Mouse (Mus musculus): Measurements from ENCODE around the gene Atg4a. TPM values are rescaled to one million over a fixed set of nuclear protein-coding genes. Genes with fewer than 3 reads are reported as not detected.

Gene Atg4a
- total RNA-seq, 1 experiment: 6.5 TPM

GRCm38 (mm10) chrX:141149705-141150104, 193.0 kb downstream of the Atg4a start:
- Histone ChIP-seq H3K27ac (ENCODE audit: insufficient read depth, low read depth, low read length, poor library complexity, severe bottlenecking) (no peak overlapping the region), H3K4me1 (ENCODE audit: control insufficient read depth in 2 of 2, insufficient read depth in 2 of 2, low read length in 2 of 2, poor library complexity in 1 of 2) (no peaks in the 10 kb centered on the region), H3K9me3 (ENCODE audit: control insufficient read depth, insufficient read depth, low read depth, low read length) (no peaks in the 10 kb centered on the region), H3K9ac (ENCODE audit: insufficient read depth, low read depth, low read length, poor library complexity, severe bottlenecking) (no peak overlapping the region), H3K4me3 (ENCODE audit: insufficient read depth in 1 of 2, low read depth in 1 of 2, low read length in 2 of 2, poor library complexity in 1 of 2, severe bottlenecking in 1 of 2) (no peak overlapping the region), H3K36me3 (ENCODE audit: control insufficient read depth, insufficient read depth, low read length, poor library complexity, severe bottlenecking) (no peaks in the 10 kb centered on the region)
- in situ Hi-C loops (cut with MboI; ENCODE audit: low sequenced_read_pairs in 2 of 2, unreplicated experiment in 2 of 2): no loop called here
- TF ChIP-seq ZC3H11A (IDR thresholded peaks at IDR 0.05; ENCODE audit: borderline replicate concordance, low read depth, low read length): no peak
- TF ChIP-seq CHD2 (IDR thresholded peaks at IDR 0.05; ENCODE audit: low read depth, low read length): no peak
- TF ChIP-seq ZNF384 (IDR thresholded peaks at IDR 0.05; ENCODE audit: low read depth, low read length): no peak
- TF ChIP-seq MAFK (IDR thresholded peaks at IDR 0.05; ENCODE audit: insufficient read depth, low read depth, low read length): no peak
- TF ChIP-seq HCFC1 (IDR thresholded peaks at IDR 0.05; ENCODE audit: borderline replicate concordance, insufficient read depth, low read length): no peak
- DNase-seq (ENCODE audit: low read depth, low spot score): no peak

GRCm38 (mm10) chrX:141150290-141150689, 193.6 kb downstream of the Atg4a start:
- TF ChIP-seq MAFK (IDR thresholded peaks at IDR 0.05; ENCODE audit: insufficient read depth, low read depth, low read length) (no peak), ZNF384 (IDR thresholded peaks at IDR 0.05; ENCODE audit: low read depth, low read length) (no peak), CHD2 (IDR thresholded peaks at IDR 0.05; ENCODE audit: low read depth, low read length) (no peak), ZC3H11A (IDR thresholded peaks at IDR 0.05; ENCODE audit: borderline replicate concordance, low read depth, low read length) (no peak), HCFC1 (IDR thresholded peaks at IDR 0.05; ENCODE audit: borderline replicate concordance, insufficient read depth, low read length) (no peak)
- no peak for DNase-seq (ENCODE audit: low read depth, low spot score)
- Histone ChIP-seq H3K4me3 (ENCODE audit: insufficient read depth in 1 of 2, low read depth in 1 of 2, low read length in 2 of 2, poor library complexity in 1 of 2, severe bottlenecking in 1 of 2) (no peak overlapping the region), H3K27ac (ENCODE audit: insufficient read depth, low read depth, low read length, poor library complexity, severe bottlenecking) (no peak overlapping the region), H3K4me1 (ENCODE audit: control insufficient read depth in 2 of 2, insufficient read depth in 2 of 2, low read length in 2 of 2, poor library complexity in 1 of 2) (no peaks in the 10 kb centered on the region), H3K9me3 (ENCODE audit: control insufficient read depth, insufficient read depth, low read depth, low read length) (no peaks in the 10 kb centered on the region), H3K36me3 (ENCODE audit: control insufficient read depth, insufficient read depth, low read length, poor library complexity, severe bottlenecking) (no peaks in the 10 kb centered on the region), H3K9ac (ENCODE audit: insufficient read depth, low read depth, low read length, poor library complexity, severe bottlenecking) (no peak overlapping the region)
- in situ Hi-C loops (cut with MboI; ENCODE audit: low sequenced_read_pairs in 2 of 2, unreplicated experiment in 2 of 2): no loop called here

GRCm38 (mm10) chrX:141151182-141151581, 194.5 kb downstream of the Atg4a start:
- Histone ChIP-seq H3K4me1 (ENCODE audit: control insufficient read depth in 2 of 2, insufficient read depth in 2 of 2, low read length in 2 of 2, poor library complexity in 1 of 2) (no peaks in the 10 kb centered on the region), H3K4me3 (ENCODE audit: insufficient read depth in 1 of 2, low read depth in 1 of 2, low read length in 2 of 2, poor library complexity in 1 of 2, severe bottlenecking in 1 of 2) (no peak overlapping the region), H3K9me3 (ENCODE audit: control insufficient read depth, insufficient read depth, low read depth, low read length) (no peaks in the 10 kb centered on the region), H3K9ac (ENCODE audit: insufficient read depth, low read depth, low read length, poor library complexity, severe bottlenecking) (no peak overlapping the region), H3K27ac (ENCODE audit: insufficient read depth, low read depth, low read length, poor library complexity, severe bottlenecking) (no peak overlapping the region), H3K36me3 (ENCODE audit: control insufficient read depth, insufficient read depth, low read length, poor library complexity, severe bottlenecking) (no peaks in the 10 kb centered on the region)
- TF ChIP-seq HCFC1 (IDR thresholded peaks at IDR 0.05; ENCODE audit: borderline replicate concordance, insufficient read depth, low read length) (no peak), CHD2 (IDR thresholded peaks at IDR 0.05; ENCODE audit: low read depth, low read length) (no peak), ZC3H11A (IDR thresholded peaks at IDR 0.05; ENCODE audit: borderline replicate concordance, low read depth, low read length) (no peak), ZNF384 (IDR thresholded peaks at IDR 0.05; ENCODE audit: low read depth, low read length) (no peak), MAFK (IDR thresholded peaks at IDR 0.05; ENCODE audit: insufficient read depth, low read depth, low read length) (no peak)
- no peak for DNase-seq (ENCODE audit: low read depth, low spot score)
- in situ Hi-C loops (cut with MboI; ENCODE audit: low sequenced_read_pairs in 2 of 2, unreplicated experiment in 2 of 2): no loop called here

GRCm38 (mm10) chrX:141156696-141157095, 200.0 kb downstream of the Atg4a start:
- Histone ChIP-seq H3K4me3 (ENCODE audit: insufficient read depth in 1 of 2, low read depth in 1 of 2, low read length in 2 of 2, poor library complexity in 1 of 2, severe bottlenecking in 1 of 2) (no peak overlapping the region), H3K9ac (ENCODE audit: insufficient read depth, low read depth, low read length, poor library complexity, severe bottlenecking) (no peak overlapping the region), H3K4me1 (ENCODE audit: control insufficient read depth in 2 of 2, insufficient read depth in 2 of 2, low read length in 2 of 2, poor library complexity in 1 of 2) (no peaks in the 10 kb centered on the region), H3K36me3 (ENCODE audit: control insufficient read depth, insufficient read depth, low read length, poor library complexity, severe bottlenecking) (no peaks in the 10 kb centered on the region), H3K9me3 (ENCODE audit: control insufficient read depth, insufficient read depth, low read depth, low read length) (no peaks in the 10 kb centered on the region), H3K27ac (ENCODE audit: insufficient read depth, low read depth, low read length, poor library complexity, severe bottlenecking) (no peak overlapping the region)
- TF ChIP-seq ZC3H11A (IDR thresholded peaks at IDR 0.05; ENCODE audit: borderline replicate concordance, low read depth, low read length) (no peak), ZNF384 (IDR thresholded peaks at IDR 0.05; ENCODE audit: low read depth, low read length) (no peak), MAFK (IDR thresholded peaks at IDR 0.05; ENCODE audit: insufficient read depth, low read depth, low read length) (no peak), HCFC1 (IDR thresholded peaks at IDR 0.05; ENCODE audit: borderline replicate concordance, insufficient read depth, low read length) (no peak), CHD2 (IDR thresholded peaks at IDR 0.05; ENCODE audit: low read depth, low read length) (no peak)
- in situ Hi-C loops (cut with MboI; ENCODE audit: low sequenced_read_pairs in 2 of 2, unreplicated experiment in 2 of 2): no loop called here
- DNase-seq (ENCODE audit: low read depth, low spot score): no peak

GRCm38 (mm10) chrX:141157626-141158025, 200.9 kb downstream of the Atg4a start:
- Histone ChIP-seq H3K36me3 (ENCODE audit: control insufficient read depth, insufficient read depth, low read length, poor library complexity, severe bottlenecking) (no peaks in the 10 kb centered on the region), H3K4me1 (ENCODE audit: control insufficient read depth in 2 of 2, insufficient read depth in 2 of 2, low read length in 2 of 2, poor library complexity in 1 of 2) (no peaks in the 10 kb centered on the region), H3K9ac (ENCODE audit: insufficient read depth, low read depth, low read length, poor library complexity, severe bottlenecking) (no peak overlapping the region), H3K9me3 (ENCODE audit: control insufficient read depth, insufficient read depth, low read depth, low read length) (no peaks in the 10 kb centered on the region), H3K4me3 (ENCODE audit: insufficient read depth in 1 of 2, low read depth in 1 of 2, low read length in 2 of 2, poor library complexity in 1 of 2, severe bottlenecking in 1 of 2) (no peak overlapping the region), H3K27ac (ENCODE audit: insufficient read depth, low read depth, low read length, poor library complexity, severe bottlenecking) (no peak overlapping the region)
- no peak for DNase-seq (ENCODE audit: low read depth, low spot score)
- in situ Hi-C loops (cut with MboI; ENCODE audit: low sequenced_read_pairs in 2 of 2, unreplicated experiment in 2 of 2): no loop called here
- TF ChIP-seq CHD2 (IDR thresholded peaks at IDR 0.05; ENCODE audit: low read depth, low read length) (no peak), ZNF384 (IDR thresholded peaks at IDR 0.05; ENCODE audit: low read depth, low read length) (no peak), MAFK (IDR thresholded peaks at IDR 0.05; ENCODE audit: insufficient read depth, low read depth, low read length) (no peak), HCFC1 (IDR thresholded peaks at IDR 0.05; ENCODE audit: borderline replicate concordance, insufficient read depth, low read length) (no peak), ZC3H11A (IDR thresholded peaks at IDR 0.05; ENCODE audit: borderline replicate concordance, low read depth, low read length) (no peak)
